23 mouse cellular contexts compared by ENCODE assay signal in genomic region chr15:36950258-36950657, GRCm38 (mm10).
"Had no signal": no experiment of that assay in that cellular context is flagged by ENCODE, and none has a peak within 500 bp of the region (broad histone marks: within the 10 kb centered on the region; RNA-seq: fewer than 3 reads in every experiment).

No protein-coding gene starts in this region.

- ATAC-seq: midbrain, embryonic 15.5 days had no signal

- H3K36me3 ChIP-seq: kidney, embryonic 15.5 days; limb, embryonic 10.5 days; limb, embryonic 13.5 days; liver, embryonic 13.5 days; midbrain, embryonic 12.5 days; midbrain, embryonic 15.5 days; neural tube, embryonic 12.5 days; neural tube, embryonic 15.5 days; stomach, embryonic 15.5 days had no signal

- H3K4me3 ChIP-seq: kidney, embryonic 15.5 days; limb, embryonic 10.5 days; limb, embryonic 13.5 days; liver, embryonic 13.5 days; midbrain, embryonic 12.5 days; midbrain, embryonic 15.5 days; neural tube, embryonic 12.5 days; neural tube, embryonic 15.5 days; stomach, embryonic 15.5 days had no signal

- H3K4me2 ChIP-seq: kidney, embryonic 15.5 days; limb, embryonic 13.5 days; liver, embryonic 13.5 days; lung, embryonic 14.5 days; midbrain, embryonic 12.5 days; midbrain, embryonic 15.5 days; neural tube, embryonic 12.5 days; neural tube, embryonic 15.5 days; stomach, embryonic 15.5 days had no signal

- H3K9ac ChIP-seq: kidney, embryonic 15.5 days; limb, embryonic 13.5 days; liver, embryonic 13.5 days; lung, embryonic 14.5 days; midbrain, embryonic 12.5 days; midbrain, embryonic 15.5 days; neural tube, embryonic 12.5 days; neural tube, embryonic 15.5 days; stomach, embryonic 15.5 days had no signal

- H3K27me3 ChIP-seq: midbrain, embryonic 15.5 days; stomach, embryonic 15.5 days had no signal

- H3K4me1 ChIP-seq: kidney, embryonic 15.5 days; limb, embryonic 13.5 days; neural tube, embryonic 15.5 days; stomach, embryonic 15.5 days had no signal

- H3K9me3 ChIP-seq: kidney, embryonic 15.5 days; limb, embryonic 10.5 days; limb, embryonic 13.5 days; liver, embryonic 13.5 days; midbrain, embryonic 12.5 days; midbrain, embryonic 15.5 days; neural tube, embryonic 12.5 days; neural tube, embryonic 15.5 days; stomach, embryonic 15.5 days had no signal

- DNase-seq: kidney, adult 11 months; kidney, adult 8-10 months; kidney, postnatal 14 days; kidney, postnatal 4 days; layer of hippocampus, postnatal 36 days; liver; liver, embryonic 13.5 days; lung, embryonic 14.5 days; lung, postnatal 10 days; lung, postnatal 36 days; right cerebral cortex, adult 18-20 months; right cerebral cortex, postnatal 14 days; right cerebral cortex, postnatal 4 days; thymus, adult 2 months; thymus, postnatal 14 days had no signal

- H3K27ac ChIP-seq: kidney, embryonic 15.5 days; limb, embryonic 10.5 days; limb, embryonic 13.5 days; liver, embryonic 13.5 days; midbrain, embryonic 12.5 days; midbrain, embryonic 15.5 days; neural tube, embryonic 12.5 days; neural tube, embryonic 15.5 days; stomach, embryonic 15.5 days had no signal
